Mouse (Mus musculus): ENCODE measurements around the gene BC067074. TPM values are rescaled to one million over a fixed set of nuclear protein-coding genes. Genes with fewer than 3 reads are reported as not detected.

BC067074 gene
- polyA plus RNA-seq, 1 experiment from 2014 or later, result 8.3 TPM

- Histone ChIP-seq H3K9me3 (no peaks in the 10 kb centered on the region), H3K4me2 (replicated peaks) (no peak overlapping the region), H3K4me3 (no peak overlapping the region), H3K27me3 (no peaks in the 10 kb centered on the region), H3K27ac (no peak overlapping the region), H3K36me3 (peaks cover 16% of the 10 kb centered on the region), H3K4me1 (no peaks in the 10 kb centered on the region), H3K9ac (no peak overlapping the region)
- ATAC-seq (ENCODE audit: insufficient number of reproducible peaks, insufficient read depth, low FRiP score, low TSS enrichment), result no peak
- 71% methylated on average over 3 of the region's 3 CpGs for WGBS
Observed at GRCm38 (mm10) chr13:113325678-113326077, 32.7 kb downstream of the BC067074 start.

GRCm38 (mm10) chr13:113332256-113332655, 39.3 kb downstream of the BC067074 start:
- no peak overlapping the region for H3K4me3 ChIP-seq
- H3K27me3 ChIP-seq, result no peaks in the 10 kb centered on the region
- H3K27ac ChIP-seq, result peak overlapping the region; percentile 8; the same call in 1 of the 2 replicates
- H3K36me3 ChIP-seq, result peaks cover 14% of the 10 kb centered on the region; the same call in 1 of the 2 replicates
- H3K9ac ChIP-seq, result no peak overlapping the region
- 36% methylated on average over 7 of the region's 7 CpGs for WGBS
- H3K9me3 ChIP-seq, result no peaks in the 10 kb centered on the region
- no peak for ATAC-seq (ENCODE audit: insufficient number of reproducible peaks, insufficient read depth, low FRiP score, low TSS enrichment)
- peaks cover 16% of the 10 kb centered on the region for H3K4me1 ChIP-seq
- H3K4me2 ChIP-seq (replicated peaks), result no peak overlapping the region

GRCm38 (mm10) chr13:113333374-113333773, 40.4 kb downstream of the BC067074 start:
- Histone ChIP-seq H3K27me3 (no peaks in the 10 kb centered on the region), H3K9me3 (no peaks in the 10 kb centered on the region), H3K27ac (no peak overlapping the region), H3K4me3 (no peak overlapping the region), H3K36me3 (peaks cover 14% of the 10 kb centered on the region; the same call in 1 of the 2 replicates), H3K4me1 (peaks cover 16% of the 10 kb centered on the region), H3K9ac (no peak overlapping the region), H3K4me2 (replicated peaks) (no peak overlapping the region)
- ATAC-seq (ENCODE audit: insufficient number of reproducible peaks, insufficient read depth, low FRiP score, low TSS enrichment), result no peak
- WGBS, result 91% methylated on average over 6 of the region's 6 CpGs

GRCm38 (mm10) chr13:113333931-113334330, 41.0 kb downstream of the BC067074 start:
- Histone ChIP-seq H3K27ac (no peak overlapping the region), H3K4me1 (peaks cover 16% of the 10 kb centered on the region), H3K27me3 (no peaks in the 10 kb centered on the region), H3K4me3 (no peak overlapping the region), H3K9me3 (no peaks in the 10 kb centered on the region), H3K4me2 (replicated peaks) (no peak overlapping the region), H3K36me3 (peaks cover 14% of the 10 kb centered on the region; the same call in 1 of the 2 replicates), H3K9ac (no peak overlapping the region)
- WGBS, result 71% methylated on average over 5 of the region's 5 CpGs
- ATAC-seq (ENCODE audit: insufficient number of reproducible peaks, insufficient read depth, low FRiP score, low TSS enrichment), result no peak

- H3K27ac ChIP-seq, result no peak overlapping the region
- no peak for ATAC-seq (ENCODE audit: insufficient number of reproducible peaks, insufficient read depth, low FRiP score, low TSS enrichment)
- H3K4me1 ChIP-seq, result peaks cover 16% of the 10 kb centered on the region
- no peak overlapping the region for H3K4me2 ChIP-seq (replicated peaks)
- H3K4me3 ChIP-seq, result no peak overlapping the region
- no peak overlapping the region for H3K9ac ChIP-seq
- no peaks in the 10 kb centered on the region for H3K9me3 ChIP-seq
- WGBS, result 64% methylated on average over 4 of the region's 4 CpGs
- no peaks in the 10 kb centered on the region for H3K27me3 ChIP-seq
- H3K36me3 ChIP-seq, result peaks cover 8% of the 10 kb centered on the region; the same call in 1 of the 2 replicates
Observed at GRCm38 (mm10) chr13:113334773-113335172, 41.8 kb downstream of the BC067074 start.

GRCm38 (mm10) chr13:113337223-113337858, 44.4 kb downstream of the BC067074 start:
- no peak overlapping the region for H3K27ac ChIP-seq
- H3K9me3 ChIP-seq, result no peaks in the 10 kb centered on the region
- no peak overlapping the region for H3K9ac ChIP-seq
- 55% methylated on average over 6 of the region's 6 CpGs for WGBS
- no peak overlapping the region for H3K4me2 ChIP-seq (replicated peaks)
- H3K27me3 ChIP-seq, result no peaks in the 10 kb centered on the region
- no peak overlapping the region for H3K4me3 ChIP-seq
- peaks cover 13% of the 10 kb centered on the region for H3K4me1 ChIP-seq
- no peaks in the 10 kb centered on the region for H3K36me3 ChIP-seq
- no peak for ATAC-seq (ENCODE audit: insufficient number of reproducible peaks, insufficient read depth, low FRiP score, low TSS enrichment)

- Histone ChIP-seq H3K4me2 (replicated peaks) (no peak overlapping the region), H3K27ac (no peak overlapping the region), H3K27me3 (no peaks in the 10 kb centered on the region), H3K9ac (no peak overlapping the region), H3K9me3 (no peaks in the 10 kb centered on the region), H3K4me1 (peaks cover 5% of the 10 kb centered on the region; the same call in 1 of the 2 replicates), H3K4me3 (no peak overlapping the region), H3K36me3 (no peaks in the 10 kb centered on the region)
- WGBS, result 55% methylated on average over 2 of the region's 2 CpGs
- no peak for ATAC-seq (ENCODE audit: insufficient number of reproducible peaks, insufficient read depth, low FRiP score, low TSS enrichment)
Observed at GRCm38 (mm10) chr13:113340644-113341043, 47.7 kb downstream of the BC067074 start.

GRCm38 (mm10) chr13:113341161-113341560, 48.2 kb downstream of the BC067074 start:
- Histone ChIP-seq H3K27ac (no peak overlapping the region), H3K4me1 (peaks cover 6% of the 10 kb centered on the region; the same call in 1 of the 2 replicates), H3K4me2 (replicated peaks) (no peak overlapping the region), H3K36me3 (no peaks in the 10 kb centered on the region), H3K9ac (no peak overlapping the region), H3K9me3 (no peaks in the 10 kb centered on the region), H3K27me3 (no peaks in the 10 kb centered on the region), H3K4me3 (no peak overlapping the region)
- ATAC-seq (ENCODE audit: insufficient number of reproducible peaks, insufficient read depth, low FRiP score, low TSS enrichment), result no peak

GRCm38 (mm10) chr13:113342355-113342919, 49.5 kb downstream of the BC067074 start:
- ATAC-seq (ENCODE audit: insufficient number of reproducible peaks, insufficient read depth, low FRiP score, low TSS enrichment), result no peak
- H3K4me3 ChIP-seq, result no peak overlapping the region
- no peaks in the 10 kb centered on the region for H3K9me3 ChIP-seq
- no peaks in the 10 kb centered on the region for H3K27me3 ChIP-seq
- no peak overlapping the region for H3K27ac ChIP-seq
- H3K9ac ChIP-seq, result no peak overlapping the region
- peaks cover 4% of the 10 kb centered on the region for H3K4me1 ChIP-seq
- H3K36me3 ChIP-seq, result no peaks in the 10 kb centered on the region
- WGBS, result 77% methylated on average over 10 of the region's 10 CpGs
- H3K4me2 ChIP-seq (replicated peaks), result no peak overlapping the region

- Histone ChIP-seq H3K4me1 (peaks cover 8% of the 10 kb centered on the region), H3K27ac (peak overlapping the region; percentile 81)
- 39% methylated on average over 11 of the region's 11 CpGs for WGBS
Observed at GRCm38 (mm10) chr13:113350743-113351430, 57.9 kb downstream of the BC067074 start.

GRCm38 (mm10) chr13:113353546-113353945, 60.6 kb downstream of the BC067074 start:
- no peaks in the 10 kb centered on the region for H3K27me3 ChIP-seq
- H3K4me3 ChIP-seq, result no peak overlapping the region
- WGBS, result 73% methylated on average over 3 of the region's 3 CpGs
- no peak for ATAC-seq (ENCODE audit: insufficient number of reproducible peaks, insufficient read depth, low FRiP score, low TSS enrichment)
- no peak overlapping the region for H3K27ac ChIP-seq
- H3K4me2 ChIP-seq (replicated peaks), result no peak overlapping the region
- no peak overlapping the region for H3K9ac ChIP-seq
- H3K4me1 ChIP-seq, result peaks cover 4% of the 10 kb centered on the region
- no peaks in the 10 kb centered on the region for H3K36me3 ChIP-seq
- no peaks in the 10 kb centered on the region for H3K9me3 ChIP-seq

More at GRCm38 (mm10) chr13:113350743-113351430, 57.9 kb downstream of the BC067074 start:
- 0 out of 2 replicates have a peak overlapping the region, but pooled peaks have one; percentile 13 for H3K4me2 ChIP-seq (replicated peaks)
- H3K36me3 ChIP-seq, result no peaks in the 10 kb centered on the region
- H3K9me3 ChIP-seq, result no peaks in the 10 kb centered on the region
- H3K9ac ChIP-seq, result no peak overlapping the region
- no peak overlapping the region for H3K4me3 ChIP-seq
- H3K27me3 ChIP-seq, result no peaks in the 10 kb centered on the region
- ATAC-seq (ENCODE audit: insufficient number of reproducible peaks, insufficient read depth, low FRiP score, low TSS enrichment), result no peak

- 82% methylated on average over 4 of the region's 4 CpGs for WGBS
- no peak overlapping the region for H3K27ac ChIP-seq
- no peaks in the 10 kb centered on the region for H3K36me3 ChIP-seq
- no peak overlapping the region for H3K4me3 ChIP-seq
- ATAC-seq (ENCODE audit: insufficient number of reproducible peaks, insufficient read depth, low FRiP score, low TSS enrichment), result no peak
- peaks cover 4% of the 10 kb centered on the region for H3K4me1 ChIP-seq
- H3K9ac ChIP-seq, result no peak overlapping the region
- no peak overlapping the region for H3K4me2 ChIP-seq (replicated peaks)
- H3K9me3 ChIP-seq, result no peaks in the 10 kb centered on the region
- no peaks in the 10 kb centered on the region for H3K27me3 ChIP-seq
Observed at GRCm38 (mm10) chr13:113353955-113354354, 61.0 kb downstream of the BC067074 start.

All from embryonic facial prominence, embryonic 12.5 days (tissue).